Mouse (Mus musculus): ENCODE measurements around the gene Efhb. TPM values are rescaled to one million over a fixed set of nuclear protein-coding genes. Genes with fewer than 3 reads are reported as not detected.

Efhb gene
- polyA plus RNA-seq (2015; fragmentation: Nextera tagmentation; extraction: Ambion mirVana): not detected in 2 replicates

DNA sequence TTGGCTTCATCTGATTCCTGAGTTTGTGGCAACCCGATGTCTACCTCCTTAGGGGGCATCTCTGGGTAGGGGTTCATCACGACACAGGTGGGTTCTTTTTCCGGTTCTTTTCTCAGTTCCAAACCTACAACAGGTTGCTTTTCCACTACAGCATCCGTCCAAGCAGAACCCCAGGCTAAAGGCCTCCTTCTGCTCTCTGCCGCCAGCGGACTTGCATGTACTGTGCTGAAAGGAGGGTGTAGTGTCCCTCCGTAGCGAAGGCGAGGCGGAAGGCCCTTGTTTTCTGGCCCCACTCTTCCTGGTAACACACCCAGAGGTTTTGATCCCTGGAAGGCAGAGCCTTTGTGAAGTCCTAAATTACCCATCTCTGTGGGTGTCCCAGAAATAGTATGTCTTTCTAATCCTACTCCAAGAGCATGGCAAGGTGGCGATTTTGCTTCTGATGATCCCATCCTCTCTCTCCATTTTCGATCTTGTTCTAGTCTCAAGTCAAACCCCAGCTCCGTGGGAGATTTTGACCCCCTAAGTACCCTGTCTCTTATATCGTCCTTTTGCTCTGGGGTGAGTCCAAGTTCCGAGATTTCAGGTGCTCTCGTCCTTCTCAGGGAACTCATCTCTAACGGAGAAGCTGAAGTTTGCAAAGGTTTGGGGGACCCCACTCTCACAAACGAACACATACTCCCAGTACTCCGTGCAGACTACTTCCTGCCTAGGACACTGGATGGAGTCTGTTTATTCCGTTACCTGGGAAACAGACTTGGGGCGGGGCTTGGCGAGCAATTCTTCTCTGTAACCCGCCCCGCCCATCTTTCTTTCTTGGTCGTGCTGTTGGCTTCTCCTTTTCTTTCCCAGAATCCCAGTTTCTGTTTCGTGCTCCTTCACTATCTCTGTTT lies at the start of gene Efhb:
Gene Efhb (minus strand): TSS at position 719 of the 893 bp plus-strand sequence.
- Histone ChIP-seq H3K27ac (replicated peaks) (no peak within 1 kb of the TSS), H3K9me3 (replicated peaks) (no peaks in the 10 kb centered on the region), H3K36me3 (replicated peaks) (no peaks in the 10 kb centered on the region), H3K9ac (no peak within 1 kb of the TSS), H3K4me3 (replicated peaks) (peak within 1 kb of the TSS; percentile 32), H3K27me3 (no peaks in the 10 kb centered on the region), H3K4me2 (peak within 1 kb of the TSS; percentile 59), H3K4me1 (replicated peaks) (no peaks in the 10 kb centered on the region)
- 24% methylated on average over 26 of the region's 26 CpGs for WGBS (ENCODE audit: insufficient replicate concordance)
- no peak for ATAC-seq (ENCODE audit: insufficient read depth)

DNA sequence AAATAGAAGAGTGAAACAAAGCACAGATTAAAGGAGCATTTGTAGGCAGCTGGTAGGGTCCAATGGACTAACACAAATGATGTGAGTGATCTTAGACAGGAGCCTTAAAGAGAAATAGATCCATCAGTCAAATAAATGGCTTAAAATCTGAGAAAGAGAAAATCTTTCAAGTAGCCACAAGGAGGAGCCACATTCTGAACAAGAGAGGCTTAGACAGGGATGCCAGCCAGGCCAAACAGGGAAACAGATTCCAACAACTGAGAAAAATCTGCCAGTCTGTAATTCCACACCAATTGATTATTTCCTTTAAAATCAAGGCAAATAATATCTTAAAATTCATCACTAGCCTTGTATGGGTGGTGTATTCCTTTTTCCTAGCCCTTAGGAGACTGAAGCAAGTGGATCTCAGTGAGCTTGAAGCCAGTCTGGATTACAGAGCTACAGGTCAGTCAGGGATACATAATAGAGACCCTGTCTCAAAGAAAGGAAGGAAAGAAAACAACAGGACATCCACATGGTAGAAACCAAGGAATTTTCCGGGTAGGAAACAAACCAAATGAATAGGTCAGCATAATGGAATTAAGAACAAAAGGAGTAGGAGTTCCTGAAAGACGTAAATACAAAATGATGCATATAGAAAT lies 49.3 kb upstream of the Efhb start:
- no peak overlapping the region for H3K27ac ChIP-seq (replicated peaks)
- no peak overlapping the region for H3K4me3 ChIP-seq (replicated peaks)
- H3K4me2 ChIP-seq: no peak overlapping the region
- no peaks in the 10 kb centered on the region for H3K9me3 ChIP-seq (replicated peaks)
- WGBS (ENCODE audit: insufficient replicate concordance): 80% methylated on average over 2 of the region's 2 CpGs
- H3K4me1 ChIP-seq (replicated peaks): no peaks in the 10 kb centered on the region
- H3K36me3 ChIP-seq (replicated peaks): 0 out of 2 replicates have a peak, but pooled peaks cover 6% of the 10 kb centered on the region
- ATAC-seq (ENCODE audit: insufficient read depth): no peak
- H3K27me3 ChIP-seq: no peaks in the 10 kb centered on the region
- H3K9ac ChIP-seq: no peak overlapping the region

DNA sequence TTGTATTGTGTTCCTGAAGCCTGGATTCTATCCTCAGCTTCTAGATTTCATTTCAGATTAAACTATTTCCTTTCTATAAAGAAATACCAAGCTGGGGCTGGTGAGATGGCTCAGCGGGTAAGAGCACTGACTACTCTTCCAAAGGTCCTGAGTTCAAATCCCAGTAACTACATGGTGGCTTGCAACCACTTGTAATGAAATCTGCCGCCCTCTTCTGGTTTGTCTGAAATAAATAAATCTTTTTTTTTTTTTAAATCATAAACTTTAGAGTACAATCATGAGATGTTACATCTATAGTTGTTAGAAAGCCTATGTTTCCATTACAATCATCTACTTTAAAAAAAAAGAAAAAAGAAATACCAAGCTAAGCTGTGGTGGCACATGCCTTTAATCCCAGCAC lies 39.8 kb upstream of the Efhb start:
- Histone ChIP-seq H3K9ac (no peak overlapping the region), H3K27me3 (no peaks in the 10 kb centered on the region), H3K4me1 (replicated peaks) (no peaks in the 10 kb centered on the region), H3K9me3 (replicated peaks) (no peaks in the 10 kb centered on the region), H3K4me3 (replicated peaks) (no peak overlapping the region), H3K27ac (replicated peaks) (no peak overlapping the region), H3K36me3 (replicated peaks) (peaks cover 66% of the 10 kb centered on the region), H3K4me2 (no peak overlapping the region)
- no peak for ATAC-seq (ENCODE audit: insufficient read depth)
- 86% methylated on average over 2 of the region's 2 CpGs for WGBS (ENCODE audit: insufficient replicate concordance)

DNA sequence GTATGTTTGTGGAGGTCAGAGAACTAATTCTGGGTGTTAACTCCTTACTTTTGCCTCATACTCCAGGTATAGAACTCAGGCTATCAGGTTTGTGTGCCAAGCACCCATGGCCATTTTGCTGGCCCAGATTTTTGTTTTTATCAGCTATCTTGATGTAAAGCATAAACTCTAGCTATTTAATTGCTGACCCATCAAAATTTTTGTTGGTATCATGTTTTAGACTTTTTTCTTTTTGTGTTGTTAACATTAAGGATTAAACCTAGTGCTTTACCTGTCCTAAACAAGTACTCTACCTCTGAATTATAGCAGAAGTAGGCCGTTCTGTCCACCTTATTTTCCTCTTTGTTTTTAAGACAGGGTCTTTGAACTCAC lies 25.9 kb upstream of the Efhb start:
- no peaks in the 10 kb centered on the region for H3K4me1 ChIP-seq (replicated peaks)
- ATAC-seq (ENCODE audit: insufficient read depth): no peak
- peaks cover 51% of the 10 kb centered on the region for H3K36me3 ChIP-seq (replicated peaks)
- H3K27me3 ChIP-seq: no peaks in the 10 kb centered on the region
- H3K4me3 ChIP-seq (replicated peaks): no peak overlapping the region
- no peak overlapping the region for H3K27ac ChIP-seq (replicated peaks)
- 86% methylated on average over 1 of the region's 1 CpGs for WGBS (ENCODE audit: insufficient replicate concordance)
- no peak overlapping the region for H3K4me2 ChIP-seq
- no peak overlapping the region for H3K9ac ChIP-seq
- H3K9me3 ChIP-seq (replicated peaks): no peaks in the 10 kb centered on the region

DNA sequence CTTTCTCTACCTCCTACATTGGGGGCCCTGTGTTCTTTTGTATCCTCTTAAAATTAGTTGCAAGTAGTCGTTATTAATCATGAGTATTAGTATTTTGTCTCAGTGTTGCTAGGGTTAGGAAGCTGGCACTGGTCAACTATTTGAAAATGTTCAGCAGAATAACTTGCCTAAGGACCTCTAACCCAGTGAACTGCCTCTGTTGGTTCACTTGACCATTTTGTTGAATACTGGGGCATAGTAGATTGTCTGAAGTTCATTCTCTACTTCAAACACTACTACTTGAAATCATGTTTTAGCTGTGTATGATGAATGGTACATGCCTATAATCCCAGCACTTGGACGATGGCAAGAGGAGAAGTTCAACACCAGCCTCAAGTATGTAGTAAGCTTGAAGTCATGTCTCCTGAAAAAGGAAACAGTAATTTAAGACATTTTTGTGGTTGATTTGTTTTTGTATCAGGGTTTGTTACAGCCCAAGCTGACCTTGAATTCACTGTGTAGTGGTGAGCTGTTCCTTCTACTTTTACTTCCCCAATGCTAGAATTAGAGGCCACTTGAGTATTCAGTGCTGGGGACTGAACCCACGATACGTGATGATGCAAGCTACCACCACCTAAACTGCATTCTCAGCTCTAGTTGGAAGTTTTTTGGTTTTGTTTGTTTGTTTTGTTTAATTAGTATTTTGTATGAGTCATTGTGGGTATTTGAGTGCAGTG lies 25.3 kb upstream of the Efhb start:
- peaks cover 48% of the 10 kb centered on the region for H3K36me3 ChIP-seq (replicated peaks)
- H3K27me3 ChIP-seq: no peaks in the 10 kb centered on the region
- WGBS (ENCODE audit: insufficient replicate concordance): 77% methylated on average over 4 of the region's 4 CpGs
- no peak overlapping the region for H3K27ac ChIP-seq (replicated peaks)
- ATAC-seq (ENCODE audit: insufficient read depth): no peak
- no peak overlapping the region for H3K4me2 ChIP-seq
- H3K9me3 ChIP-seq (replicated peaks): no peaks in the 10 kb centered on the region
- H3K9ac ChIP-seq: no peak overlapping the region
- no peaks in the 10 kb centered on the region for H3K4me1 ChIP-seq (replicated peaks)
- no peak overlapping the region for H3K4me3 ChIP-seq (replicated peaks)

DNA sequence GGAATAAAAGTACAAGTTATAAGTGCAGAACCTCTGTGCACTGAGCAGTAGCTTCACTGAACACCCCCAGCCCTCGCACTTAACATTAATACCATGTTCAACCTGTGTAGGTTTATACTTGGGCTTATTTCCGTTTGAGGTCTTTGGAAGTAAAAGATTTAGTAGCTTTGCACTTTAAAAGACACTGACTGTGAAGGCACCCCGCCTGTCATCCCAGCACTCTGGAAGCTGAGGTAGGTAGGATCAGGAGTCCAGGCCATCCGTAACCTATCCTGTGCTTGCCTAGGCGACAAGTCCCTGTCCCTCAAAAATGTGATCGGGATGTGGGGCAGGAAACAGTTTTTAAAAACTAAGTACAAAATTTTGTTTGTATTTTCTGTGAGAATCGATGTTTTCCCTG lies 17.3 kb upstream of the Efhb start:
- Histone ChIP-seq H3K9me3 (replicated peaks) (no peaks in the 10 kb centered on the region), H3K9ac (peak overlapping the region; percentile 98), H3K4me3 (replicated peaks) (peak overlapping the region; percentile 98), H3K27ac (replicated peaks) (no peak overlapping the region), H3K36me3 (replicated peaks) (peaks cover 14% of the 10 kb centered on the region), H3K4me2 (peak overlapping the region; percentile 94), H3K27me3 (no peaks in the 10 kb centered on the region), H3K4me1 (replicated peaks) (peaks cover 30% of the 10 kb centered on the region)
- no peak for ATAC-seq (ENCODE audit: insufficient read depth)
- 52% methylated on average over 7 of the region's 7 CpGs for WGBS (ENCODE audit: insufficient replicate concordance)

DNA sequence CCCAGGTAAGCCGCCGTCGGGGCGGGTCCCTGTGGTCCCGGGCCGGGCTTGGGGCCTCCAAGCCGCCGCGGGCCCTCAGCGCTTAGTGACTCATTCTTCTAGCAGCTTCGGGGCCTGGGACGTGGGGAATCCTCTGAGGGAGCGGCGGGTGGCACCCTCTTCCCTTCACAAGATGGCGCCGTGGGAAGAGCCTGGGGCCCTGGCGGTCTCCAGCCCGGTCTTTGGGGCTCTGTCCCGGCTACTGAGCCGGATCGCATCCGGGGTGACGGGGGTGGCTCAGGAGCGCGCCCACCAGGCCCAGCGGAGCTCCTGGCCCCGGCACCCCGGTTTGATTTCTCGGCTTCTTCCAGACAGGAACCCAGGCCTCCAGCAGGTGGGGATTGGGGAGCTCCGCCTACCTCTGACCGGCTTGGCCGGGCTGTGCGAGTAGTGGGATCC lies 16.5 kb upstream of the Efhb start:
- Histone ChIP-seq H3K4me1 (replicated peaks) (peaks cover 30% of the 10 kb centered on the region), H3K36me3 (replicated peaks) (peaks cover 7% of the 10 kb centered on the region), H3K4me2 (peak overlapping the region; percentile 94), H3K4me3 (replicated peaks) (peak overlapping the region; percentile 98), H3K9me3 (replicated peaks) (no peaks in the 10 kb centered on the region), H3K27me3 (no peaks in the 10 kb centered on the region), H3K9ac (peak overlapping the region; percentile 98), H3K27ac (replicated peaks) (peak overlapping the region; percentile 100)
- ATAC-seq (ENCODE audit: insufficient read depth): no peak; the same call in 1 of the 2 replicates
- WGBS (ENCODE audit: insufficient replicate concordance): under 1% methylated on average over 33 of the region's 33 CpGs

DNA sequence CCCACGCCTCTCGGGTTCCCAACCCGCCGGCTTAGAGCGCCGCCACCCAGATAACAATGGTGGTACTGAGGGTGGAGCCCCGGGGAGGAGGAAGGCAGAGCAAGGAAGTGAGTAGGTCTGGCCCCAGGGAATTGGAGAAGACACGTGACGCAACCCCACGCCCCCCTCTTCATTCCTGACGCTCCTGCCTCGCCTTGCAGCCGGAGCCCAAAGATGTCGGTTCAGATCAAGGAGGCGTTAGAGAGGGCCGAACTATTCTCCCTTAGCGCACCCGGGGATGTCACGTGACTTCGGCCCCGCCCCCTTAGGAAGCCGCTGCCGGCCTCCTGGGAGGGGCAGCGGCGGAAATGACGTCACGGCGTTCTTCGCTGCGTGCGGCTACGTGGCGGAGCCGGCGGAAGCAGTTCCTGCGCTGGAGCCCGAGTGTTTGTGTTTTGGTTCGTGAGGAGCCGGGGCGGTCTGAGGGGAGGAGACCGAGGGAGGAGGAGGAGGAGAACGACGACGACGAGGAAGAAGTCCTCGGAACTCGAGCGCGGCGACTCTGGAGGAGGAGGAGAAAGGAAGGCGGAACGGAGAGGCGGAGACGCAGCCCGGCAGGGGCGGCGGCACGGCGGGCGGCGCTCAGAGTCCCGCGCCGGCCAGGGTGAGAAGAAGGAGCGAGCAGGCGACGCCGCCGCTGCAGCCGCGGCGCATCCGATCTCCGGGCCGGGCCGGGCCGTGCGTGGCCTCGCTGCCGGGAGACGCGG lies 15.9 kb upstream of the Efhb start, which contains the start of gene Rab5a:
Gene Rab5a (plus strand): TSS at position 377 of the 746 bp plus-strand sequence.
- peak; percentile 93 for ATAC-seq (ENCODE audit: insufficient read depth)
- H3K9me3 ChIP-seq (replicated peaks): no peaks in the 10 kb centered on the region
- H3K36me3 ChIP-seq (replicated peaks): peaks cover 2% of the 10 kb centered on the region; the same call in 1 of the 2 replicates
- no peaks in the 10 kb centered on the region for H3K27me3 ChIP-seq
- peak within 1 kb of the TSS; percentile 94 for H3K4me2 ChIP-seq
- peak within 1 kb of the TSS; percentile 98 for H3K4me3 ChIP-seq (replicated peaks)
- peak within 1 kb of the TSS; percentile 98 for H3K9ac ChIP-seq
- peak within 1 kb of the TSS; percentile 100 for H3K27ac ChIP-seq (replicated peaks)
- WGBS (ENCODE audit: insufficient replicate concordance): under 1% methylated on average over 66 of the region's 82 CpGs
- H3K4me1 ChIP-seq (replicated peaks): peaks cover 30% of the 10 kb centered on the region

DNA sequence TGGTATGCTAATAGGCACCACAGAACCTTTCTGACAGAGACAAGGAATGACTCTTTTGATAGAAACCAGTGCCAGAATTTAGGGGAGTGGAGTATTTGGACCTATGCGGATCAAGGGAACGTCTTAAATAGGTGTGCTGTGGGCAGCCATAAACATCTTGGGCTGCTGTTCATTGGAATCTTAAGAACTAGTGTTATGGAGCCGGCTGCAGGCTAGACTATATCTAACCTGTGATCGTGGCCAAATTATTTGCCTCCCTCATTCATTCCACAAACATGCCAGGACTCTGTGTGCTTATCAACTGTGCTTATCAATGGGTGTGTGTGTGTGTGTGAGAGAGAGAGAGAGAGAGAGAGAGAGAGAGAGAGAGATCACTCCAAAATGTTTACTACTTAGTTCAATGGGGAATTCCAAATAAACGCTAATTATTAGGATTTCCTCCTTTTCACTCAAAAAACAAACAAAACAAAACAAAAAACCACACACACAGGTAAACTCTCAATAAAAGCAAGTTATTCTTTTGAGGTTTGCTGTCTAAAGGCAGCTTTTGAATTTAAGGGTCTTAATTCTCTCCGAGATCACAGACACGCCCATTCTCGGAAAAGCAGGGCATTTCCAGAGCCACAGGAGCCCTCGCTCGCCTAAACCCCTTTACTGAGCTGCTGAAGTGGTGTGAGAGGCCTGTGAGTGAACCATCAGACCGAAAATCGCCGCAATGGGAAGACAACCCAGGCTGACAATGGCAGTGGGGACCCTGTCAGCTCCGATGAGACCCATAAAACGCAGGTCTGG lies 15.1 kb upstream of the Efhb start:
- H3K4me3 ChIP-seq (replicated peaks): peak overlapping the region; percentile 98
- H3K27me3 ChIP-seq: no peaks in the 10 kb centered on the region
- H3K36me3 ChIP-seq (replicated peaks): no peaks in the 10 kb centered on the region
- no peaks in the 10 kb centered on the region for H3K9me3 ChIP-seq (replicated peaks)
- ATAC-seq (ENCODE audit: insufficient read depth): no peak; the same call in 1 of the 2 replicates
- H3K4me2 ChIP-seq: peak overlapping the region; percentile 94
- peaks cover 30% of the 10 kb centered on the region for H3K4me1 ChIP-seq (replicated peaks)
- H3K27ac ChIP-seq (replicated peaks): peak overlapping the region; percentile 100
- H3K9ac ChIP-seq: peak overlapping the region; percentile 78
- 9% methylated on average over 15 of the region's 15 CpGs for WGBS (ENCODE audit: insufficient replicate concordance)

DNA sequence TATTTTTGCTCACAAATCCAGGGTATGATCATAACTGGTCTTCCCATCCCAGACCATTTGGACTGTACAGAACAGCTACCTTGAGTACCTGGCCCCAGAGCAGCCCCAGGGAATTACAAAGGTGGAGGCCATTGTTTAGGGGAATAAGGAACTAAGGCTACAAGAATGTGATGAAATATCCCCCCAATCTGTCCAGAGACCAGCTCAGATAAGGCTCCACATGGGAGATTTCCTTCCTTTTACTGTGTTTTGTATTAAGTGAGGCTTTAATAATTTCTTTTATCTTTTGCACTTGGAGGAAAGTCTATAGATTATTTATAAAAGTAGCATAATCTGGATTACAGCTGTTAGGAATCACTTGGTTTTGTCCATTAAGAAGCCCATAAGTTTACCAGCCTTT lies 5.6 kb upstream of the Efhb start:
- no peak overlapping the region for H3K9ac ChIP-seq
- no peaks in the 10 kb centered on the region for H3K4me1 ChIP-seq (replicated peaks)
- ATAC-seq (ENCODE audit: insufficient read depth): no peak
- no peak overlapping the region for H3K4me3 ChIP-seq (replicated peaks)
- no peak overlapping the region for H3K4me2 ChIP-seq
- no peaks in the 10 kb centered on the region for H3K9me3 ChIP-seq (replicated peaks)
- H3K27me3 ChIP-seq: no peaks in the 10 kb centered on the region
- no peaks in the 10 kb centered on the region for H3K36me3 ChIP-seq (replicated peaks)
- H3K27ac ChIP-seq (replicated peaks): no peak overlapping the region

Measured in liver, embryonic 15.5 days (tissue).